Mouse (Mus musculus) heart, embryonic 12.5 days (tissue): ENCODE results near the gene Med26. TPM values are rescaled to one million over a fixed set of nuclear protein-coding genes. Genes with fewer than 3 reads are reported as not detected.

ENCODE experiments used
- ATAC-seq: fragments of 200-750 bp; cut with Nextera tagmentation; 2 replicates; pipeline ENCODE4 v1.8.0; 2017; ENCODE audit warnings: moderate TSS enrichment, moderate library complexity; ENCODE audit not compliant: insufficient number of reproducible peaks, low FRiP score
- H3K27ac ChIP-seq: fragments of 300-500 bp; sonication (generic); 2 replicates; pipeline ENCODE4 v1.5.1; 2016; ENCODE audit warnings: mild to moderate bottlenecking, moderate library complexity; ENCODE audit not compliant: poor library complexity, severe bottlenecking
- H3K27me3 ChIP-seq: fragments of 300-500 bp; sonication (generic); replicated peaks from 2 replicates; pipeline ENCODE4 v1.6.1; 2016; ENCODE audit warnings: mild to moderate bottlenecking, moderate library complexity
- H3K36me3 ChIP-seq: fragments of 300-500 bp; sonication (generic); 2 replicates; pipeline ENCODE4 v1.6.1; 2016; ENCODE audit warnings: mild to moderate bottlenecking, moderate library complexity
- H3K4me1 ChIP-seq: fragments of 300-500 bp; sonication (generic); replicated peaks from 2 replicates; pipeline ENCODE4 v1.6.1; 2016; ENCODE audit warnings: mild to moderate bottlenecking
- H3K4me2 ChIP-seq: fragments of 300-500 bp; sonication (generic); 2 replicates; pipeline ENCODE4 v1.6.1; 2016; ENCODE audit warnings: mild to moderate bottlenecking, moderate library complexity
- H3K4me3 ChIP-seq: fragments of 300-500 bp; sonication (generic); 2 replicates; pipeline ENCODE4 v1.5.1; 2016; ENCODE audit warnings: mild to moderate bottlenecking
- H3K9ac ChIP-seq: fragments of 300-500 bp; sonication (generic); 2 replicates; pipeline ENCODE4 v1.6.1; 2016; ENCODE audit warnings: mild to moderate bottlenecking, moderate library complexity
- H3K9me3 ChIP-seq: fragments of 300-500 bp; sonication (generic); replicated peaks from 2 replicates; pipeline ENCODE4 v1.6.1; 2016; ENCODE audit warnings: mild to moderate bottlenecking, moderate library complexity
- WGBS: fragments of 180-500 bp; shearing (Covaris S2); methylation state at CpG from one replicate; pipeline ENCODE4 v1.1.7; 2016; 5-methylcytosine and 5-hydroxymethylcytosine counted together
- polyA plus RNA-seq: library from polyadenylated mRNA; unstranded; fragments of >200 nt; fragmentation: Nextera tagmentation; extraction: Ambion mirVana; gene quantifications from 2 replicates; pipeline ENCODE4 v1.2.1, GENCODE M21; 2016

Gene Med26
- 10.6 and 11.7 TPM in 2 replicates for polyA plus RNA-seq

- peaks cover 31% of the 10 kb centered on the region for H3K4me1 ChIP-seq
- H3K4me2 ChIP-seq = peak within 1 kb of the TSS; percentile 99
- no peaks in the 10 kb centered on the region for H3K9me3 ChIP-seq
- peak within 1 kb of the TSS; percentile 99 for H3K9ac ChIP-seq
- 0% methylated on average over 91 of the region's 92 CpGs for WGBS
- peaks cover 28% of the 10 kb centered on the region for H3K36me3 ChIP-seq
- H3K4me3 ChIP-seq = peak within 1 kb of the TSS; percentile 87
- H3K27me3 ChIP-seq = no peaks in the 10 kb centered on the region
- H3K27ac ChIP-seq = peak within 1 kb of the TSS; percentile 97
- peak; percentile 96 for ATAC-seq
Measured at GRCm38 (mm10) chr8:72547802-72548643, at the start of gene Med26. TSS of gene Med26 (minus strand) at chr8:72548270.

DNA sequence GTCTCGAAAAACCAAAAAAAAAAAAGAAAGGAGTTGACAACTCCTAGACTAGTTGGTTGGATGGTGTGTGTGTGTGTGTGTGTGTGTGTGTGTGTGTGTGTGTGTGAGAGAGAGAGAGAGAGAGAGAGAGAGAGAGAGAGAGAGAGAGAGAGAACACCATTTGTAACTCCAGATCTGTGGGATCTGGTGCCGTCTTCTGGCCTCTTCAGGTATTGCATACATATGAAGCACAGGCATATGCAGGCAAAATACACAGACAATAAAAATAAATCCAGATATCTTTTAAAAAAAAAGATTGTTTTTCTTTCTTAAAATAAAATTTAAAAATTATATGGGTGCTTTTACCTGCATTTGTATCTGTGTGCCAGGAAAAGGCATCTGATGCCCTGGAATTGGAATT lies 42.1 kb upstream of the Med26 start:
- Histone ChIP-seq H3K27me3 (no peaks in the 10 kb centered on the region), H3K4me1 (peaks cover 7% of the 10 kb centered on the region; the same call in 1 of the 2 replicates), H3K9ac (no peak overlapping the region), H3K27ac (no peak overlapping the region), H3K36me3 (peaks cover 7% of the 10 kb centered on the region; the same call in 1 of the 2 replicates), H3K9me3 (no peaks in the 10 kb centered on the region), H3K4me2 (no peak overlapping the region), H3K4me3 (no peak overlapping the region)
- 57% methylated on average over 2 of the region's 2 CpGs for WGBS
- ATAC-seq = no peak

DNA sequence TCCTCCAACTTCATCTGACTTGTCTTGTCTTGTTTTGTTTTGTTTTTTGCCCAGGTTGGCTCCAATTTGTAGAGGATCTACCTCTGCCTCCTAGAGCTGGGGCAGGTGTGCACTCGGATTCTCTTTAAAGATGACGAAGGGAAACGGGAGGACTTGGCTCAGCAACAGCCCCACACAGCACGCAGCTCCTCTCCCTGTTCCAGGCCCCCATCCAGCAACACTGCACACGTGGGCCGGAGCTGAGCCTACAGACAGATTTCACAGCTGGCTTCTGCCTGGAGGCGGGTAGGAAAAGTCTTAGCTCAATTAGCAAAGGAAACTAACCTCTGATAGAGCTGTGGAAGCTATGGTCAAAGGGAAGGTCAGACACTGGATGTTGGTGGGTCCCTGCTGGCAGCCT lies 41.2 kb upstream of the Med26 start:
- Histone ChIP-seq H3K9me3 (no peaks in the 10 kb centered on the region), H3K4me2 (no peak overlapping the region), H3K4me3 (no peak overlapping the region), H3K27ac (no peak overlapping the region), H3K9ac (no peak overlapping the region), H3K27me3 (no peaks in the 10 kb centered on the region), H3K4me1 (peaks cover 13% of the 10 kb centered on the region), H3K36me3 (peaks cover 7% of the 10 kb centered on the region; the same call in 1 of the 2 replicates)
- 69% methylated on average over 7 of the region's 7 CpGs for WGBS
- no peak for ATAC-seq

DNA sequence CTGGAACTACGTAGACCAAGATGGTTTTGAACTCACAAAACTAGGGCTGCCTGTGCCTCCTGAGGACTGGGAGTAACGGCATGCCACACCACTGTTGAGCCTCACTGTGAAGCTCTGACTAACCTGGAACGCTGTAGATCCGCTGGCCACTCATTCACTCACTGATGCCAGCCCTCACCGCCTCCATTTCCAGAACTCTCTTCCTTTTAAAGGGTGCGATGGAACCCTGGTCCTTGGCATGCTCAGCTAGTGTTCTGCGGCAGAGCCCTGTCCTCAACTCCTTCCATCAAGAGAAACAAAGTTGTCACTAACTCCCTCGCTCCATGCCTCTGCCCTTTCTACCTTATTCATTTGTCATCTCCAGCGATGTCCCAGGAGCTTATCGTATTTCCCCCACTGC lies 40.8 kb upstream of the Med26 start:
- no peak overlapping the region for H3K4me3 ChIP-seq
- no peak overlapping the region for H3K9ac ChIP-seq
- H3K36me3 ChIP-seq = peaks cover 7% of the 10 kb centered on the region; the same call in 1 of the 2 replicates
- H3K27me3 ChIP-seq = no peaks in the 10 kb centered on the region
- peaks cover 17% of the 10 kb centered on the region for H3K4me1 ChIP-seq
- no peaks in the 10 kb centered on the region for H3K9me3 ChIP-seq
- no peak for ATAC-seq
- H3K4me2 ChIP-seq = no peak overlapping the region
- WGBS = 80% methylated on average over 10 of the region's 10 CpGs
- H3K27ac ChIP-seq = no peak overlapping the region

- no peaks in the 10 kb centered on the region for H3K9me3 ChIP-seq
- H3K4me1 ChIP-seq = peaks cover 26% of the 10 kb centered on the region
- no peak overlapping the region for H3K4me2 ChIP-seq
- no peak overlapping the region for H3K4me3 ChIP-seq
- peak overlapping the region; percentile 33; the same call in 1 of the 2 replicates for H3K9ac ChIP-seq
- peaks cover 7% of the 10 kb centered on the region; the same call in 1 of the 2 replicates for H3K36me3 ChIP-seq
- no peaks in the 10 kb centered on the region for H3K27me3 ChIP-seq
- peak overlapping the region; percentile 1; the same call in 1 of the 2 replicates for H3K27ac ChIP-seq
- WGBS = 58% methylated on average over 6 of the region's 6 CpGs
- ATAC-seq = no peak
Measured at GRCm38 (mm10) chr8:72587806-72588205, 39.7 kb upstream of the Med26 start.

- H3K4me1 ChIP-seq = peaks cover 27% of the 10 kb centered on the region
- 52% methylated on average over 6 of the region's 6 CpGs for WGBS
- ATAC-seq = no peak
- peak overlapping the region; percentile 73 for H3K27ac ChIP-seq
- H3K4me3 ChIP-seq = no peak overlapping the region
- no peaks in the 10 kb centered on the region for H3K27me3 ChIP-seq
- no peaks in the 10 kb centered on the region for H3K9me3 ChIP-seq
- H3K9ac ChIP-seq = no peak overlapping the region
- H3K4me2 ChIP-seq = no peak overlapping the region
- H3K36me3 ChIP-seq = peaks cover 27% of the 10 kb centered on the region
Measured at GRCm38 (mm10) chr8:72584390-72584789, 36.3 kb upstream of the Med26 start.

- Histone ChIP-seq H3K27ac (no peak overlapping the region), H3K9me3 (no peaks in the 10 kb centered on the region), H3K4me2 (no peak overlapping the region), H3K4me3 (no peak overlapping the region), H3K9ac (no peak overlapping the region), H3K36me3 (peaks cover 27% of the 10 kb centered on the region), H3K4me1 (peaks cover 36% of the 10 kb centered on the region), H3K27me3 (no peaks in the 10 kb centered on the region)
- 74% methylated on average over 7 of the region's 7 CpGs for WGBS
- no peak for ATAC-seq
Measured at GRCm38 (mm10) chr8:72583056-72583771, 35.1 kb upstream of the Med26 start.

DNA sequence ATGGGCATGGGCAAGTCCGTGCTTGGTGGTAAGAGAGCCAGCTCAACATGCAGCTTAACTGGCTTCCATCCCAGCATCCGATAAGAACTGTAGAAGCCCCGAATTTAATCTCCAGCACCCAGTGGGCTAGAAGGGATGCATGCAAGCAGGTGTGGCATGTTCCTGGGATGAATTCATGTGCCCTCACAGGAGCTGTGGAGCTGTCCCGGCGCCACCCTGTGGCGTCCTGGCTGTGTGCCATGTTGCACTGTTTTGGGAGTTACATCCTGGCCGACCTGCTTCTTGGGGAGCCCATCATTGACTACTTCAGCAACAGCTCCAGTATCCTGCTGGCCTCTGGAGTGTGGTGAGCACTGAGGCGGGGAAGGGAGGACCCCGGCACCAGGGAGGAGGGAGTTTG lies 31.3 kb upstream of the Med26 start:
- 62% methylated on average over 9 of the region's 9 CpGs for WGBS
- no peak overlapping the region for H3K27ac ChIP-seq

DNA sequence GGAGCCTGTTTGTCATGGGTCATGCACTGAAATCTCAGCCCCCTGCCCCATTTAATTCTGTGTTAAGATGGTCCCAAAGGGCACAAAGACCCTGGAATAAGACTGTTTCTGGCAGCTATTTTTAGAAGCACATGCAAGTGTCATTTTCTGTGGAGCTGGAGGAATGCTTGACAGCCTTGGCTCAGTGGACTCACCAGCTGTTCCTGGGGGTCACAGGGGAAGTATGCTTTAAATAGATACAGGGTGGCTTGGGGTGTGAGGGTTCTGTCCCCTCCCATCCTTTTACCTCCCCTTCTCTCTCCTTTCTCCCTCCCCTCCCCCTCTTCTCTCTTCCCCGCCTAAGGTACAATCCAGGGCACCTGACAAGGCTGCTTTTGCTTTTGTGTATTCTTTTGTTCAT lies 29.9 kb upstream of the Med26 start:
- peaks cover 20% of the 10 kb centered on the region for H3K36me3 ChIP-seq
- no peak overlapping the region for H3K4me2 ChIP-seq
- WGBS = 41% methylated on average over 1 of the region's 1 CpGs
- no peaks in the 10 kb centered on the region for H3K27me3 ChIP-seq
- H3K27ac ChIP-seq = peak overlapping the region; percentile 72
- 0 out of 2 replicates have a peak, but pooled peaks have one; percentile 34 for ATAC-seq
- H3K4me1 ChIP-seq = peaks cover 29% of the 10 kb centered on the region
- H3K4me3 ChIP-seq = no peak overlapping the region
- H3K9ac ChIP-seq = peak overlapping the region; percentile 17; the same call in 1 of the 2 replicates
- H3K9me3 ChIP-seq = no peaks in the 10 kb centered on the region

More for the DNA sequence above, 31.3 kb upstream of the Med26 start:
- peaks cover 35% of the 10 kb centered on the region for H3K4me1 ChIP-seq
- no peak for ATAC-seq
- no peak overlapping the region for H3K4me3 ChIP-seq
- no peaks in the 10 kb centered on the region for H3K9me3 ChIP-seq
- H3K4me2 ChIP-seq = no peak overlapping the region
- H3K27me3 ChIP-seq = no peaks in the 10 kb centered on the region
- H3K36me3 ChIP-seq = peaks cover 20% of the 10 kb centered on the region
- no peak overlapping the region for H3K9ac ChIP-seq

GRCm38 (mm10) chr8:72577266-72577665 lies 29.2 kb upstream of the Med26 start:
- Histone ChIP-seq H3K27ac (0 out of 2 replicates have a peak overlapping the region, but pooled peaks have one; percentile 72), H3K4me2 (no peak overlapping the region), H3K4me1 (peaks cover 32% of the 10 kb centered on the region), H3K4me3 (no peak overlapping the region), H3K27me3 (no peaks in the 10 kb centered on the region), H3K9ac (no peak overlapping the region), H3K36me3 (peaks cover 20% of the 10 kb centered on the region), H3K9me3 (no peaks in the 10 kb centered on the region)
- ATAC-seq = no peak
- 83% methylated on average over 3 of the region's 3 CpGs for WGBS

GRCm38 (mm10) chr8:72575915-72576314 lies 27.8 kb upstream of the Med26 start:
- Histone ChIP-seq H3K36me3 (peaks cover 10% of the 10 kb centered on the region; the same call in 1 of the 2 replicates), H3K27me3 (no peaks in the 10 kb centered on the region), H3K4me1 (peaks cover 32% of the 10 kb centered on the region), H3K27ac (no peak overlapping the region), H3K9ac (no peak overlapping the region), H3K4me2 (no peak overlapping the region), H3K9me3 (no peaks in the 10 kb centered on the region), H3K4me3 (no peak overlapping the region)
- 86% methylated on average over 6 of the region's 6 CpGs for WGBS
- ATAC-seq = no peak
